Mouse (Mus musculus): ENCODE measurements around the gene Rps2.

GRCm38 (mm10) chr17:24769146-24769545, 51.2 kb downstream of the Rps2 start:
- no peak for TF ChIP-seq CTCF (IDR thresholded peaks at IDR 0.05; ENCODE audit: low read depth, low read length)
- TF ChIP-seq POLR2A (IDR thresholded peaks at IDR 0.05; ENCODE audit: borderline replicate concordance, low read depth, low read length), result no peak
